Comparison of ENCODE assay signal across 9 mouse cellular contexts in genomic region chr12:8547357-8547756, GRCm38 (mm10). TPM values are rescaled to one million over a fixed set of nuclear protein-coding genes. Genes with fewer than 3 reads are reported as not detected.
DNase-seq lines count a peak whose midpoint lies in the region; ATAC-seq and TF ChIP-seq lines count a peak whose summit lies in the region.
"Had no signal": no experiment of that assay in that cellular context is flagged by ENCODE, and none has a peak within 500 bp of the region (broad histone marks: within the 10 kb centered on the region; RNA-seq: fewer than 3 reads in every experiment).

No protein-coding gene starts in this region.

- no peaks in the 10 kb centered on the region for H3K36me3 ChIP-seq in C2C12 (ENCODE audit: control insufficient read depth, insufficient read depth)
- no peaks in the 10 kb centered on the region for H3K36me3 ChIP-seq in heart, embryonic 11.5 days (ENCODE audit: control insufficient read depth, insufficient read depth, low read length)
- H3K36me3 ChIP-seq in kidney, embryonic 16.5 days (ENCODE audit: insufficient read depth, low read length): no peaks in the 10 kb centered on the region
- no peaks in the 10 kb centered on the region for H3K36me3 ChIP-seq in liver, embryonic 11.5 days (ENCODE audit: control insufficient read depth, insufficient read depth, low read length)
- H3K36me3 ChIP-seq: embryonic facial prominence, embryonic 12.5 days had no signal

- no peaks in the 10 kb centered on the region for H3K4me1 ChIP-seq in bone marrow, adult 2 months (ENCODE audit: control insufficient read depth, insufficient read depth, low read length)
- H3K4me1 ChIP-seq in heart, embryonic 11.5 days (ENCODE audit: control insufficient read depth, insufficient read depth, low read length): no peaks in the 10 kb centered on the region
- no peaks in the 10 kb centered on the region for H3K4me1 ChIP-seq in kidney, embryonic 16.5 days (ENCODE audit: insufficient read depth, low read length)
- H3K4me1 ChIP-seq in liver, embryonic 11.5 days (replicated peaks; ENCODE audit: control insufficient read depth, insufficient read depth, low read length): no peaks in the 10 kb centered on the region; the same call in 1 of the 2 replicates
- H3K4me1 ChIP-seq: embryonic facial prominence, embryonic 12.5 days had no signal

- no peaks in the 10 kb centered on the region for H3K79me2 ChIP-seq in C2C12 (ENCODE audit: control insufficient read depth, insufficient read depth)

- H3K9me3 ChIP-seq in heart, embryonic 11.5 days (replicated peaks; ENCODE audit: control insufficient read depth, low read length): no peaks in the 10 kb centered on the region
- no peaks in the 10 kb centered on the region for H3K9me3 ChIP-seq in kidney, embryonic 16.5 days (ENCODE audit: low read length)
- H3K9me3 ChIP-seq in liver, embryonic 11.5 days (ENCODE audit: control insufficient read depth, low read length): no peaks in the 10 kb centered on the region
- H3K9me3 ChIP-seq: embryonic facial prominence, embryonic 12.5 days had no signal

- TF ChIP-seq CTCF in C2C12 (IDR thresholded peaks at IDR 0.05; ENCODE audit: control insufficient read depth, insufficient read depth, insufficient read length): peak; percentile 96
- peak; percentile 100 for TF ChIP-seq CTCF in bone marrow, adult 2 months (IDR thresholded peaks at IDR 0.05; ENCODE audit: control insufficient read depth, insufficient read depth, low read length)

- no peak overlapping the region for H3K9ac ChIP-seq in heart, embryonic 11.5 days (ENCODE audit: low read depth, low read length)
- H3K9ac ChIP-seq in kidney, embryonic 16.5 days (replicated peaks; ENCODE audit: low read length): no peak overlapping the region
- H3K9ac ChIP-seq in liver, embryonic 11.5 days (ENCODE audit: low read depth, low read length): no peak overlapping the region
- H3K9ac ChIP-seq: embryonic facial prominence, embryonic 12.5 days had no signal

- no peak overlapping the region for H3K27ac ChIP-seq in bone marrow, adult 2 months (ENCODE audit: control insufficient read depth, insufficient read depth, low read depth, low read length, poor library complexity)
- no peak overlapping the region for H3K27ac ChIP-seq in heart, embryonic 11.5 days (ENCODE audit: low read depth, low read length)
- H3K27ac ChIP-seq in kidney, embryonic 16.5 days (ENCODE audit: low read length): no peak overlapping the region
- no peak overlapping the region for H3K27ac ChIP-seq in liver, embryonic 11.5 days (ENCODE audit: low read depth, low read length)
- H3K27ac ChIP-seq: embryonic facial prominence, embryonic 12.5 days had no signal

- 19% methylated on average over 11 of the region's 11 CpGs for WGBS in bone marrow, adult 2 months
- WGBS in heart, embryonic 11.5 days (ENCODE audit: insufficient replicate concordance): 13% methylated on average over 11 of the region's 11 CpGs
- 15% methylated on average over 11 of the region's 11 CpGs for WGBS in kidney, embryonic 16.5 days
- WGBS in liver, embryonic 11.5 days: 14% methylated on average over 11 of the region's 11 CpGs

- DNase-seq in liver, embryonic 11.5 days (ENCODE audit: low spot score): peak; percentile 75
- peak; percentile 55 to 73 for DNase-seq in spleen, postnatal 4 days (ENCODE audit: low spot score in 2 of 2)

- TF ChIP-seq POLR2A in bone marrow, adult 2 months (IDR thresholded peaks at IDR 0.05; ENCODE audit: borderline replicate concordance, control insufficient read depth, low read depth, low read length): no peak

- no peak overlapping the region for H3ac ChIP-seq in C2C12 (ENCODE audit: control insufficient read depth, insufficient read length, low read depth)

- H3K79me3 ChIP-seq in C2C12 (ENCODE audit: low read depth): no peaks in the 10 kb centered on the region

- H3K27me3 ChIP-seq in C2C12 (ENCODE audit: control insufficient read depth, insufficient read depth, insufficient read length): no peaks in the 10 kb centered on the region
- no peaks in the 10 kb centered on the region for H3K27me3 ChIP-seq in heart, embryonic 11.5 days (ENCODE audit: control insufficient read depth, insufficient read depth, low read length)
- no peaks in the 10 kb centered on the region for H3K27me3 ChIP-seq in kidney, embryonic 16.5 days (ENCODE audit: insufficient read depth, low read length)
- H3K27me3 ChIP-seq in liver, embryonic 11.5 days (replicated peaks; ENCODE audit: control insufficient read depth, insufficient read depth, low read length): no peaks in the 10 kb centered on the region
- H3K27me3 ChIP-seq: embryonic facial prominence, embryonic 12.5 days had no signal

- H3K4me3 ChIP-seq in C2C12 (ENCODE audit: insufficient read depth, poor library complexity, severe bottlenecking): no peak overlapping the region
- no peak overlapping the region for H3K4me3 ChIP-seq in bone marrow, adult 2 months (replicated peaks; ENCODE audit: control insufficient read depth, low read depth, low read length)
- no peak overlapping the region for H3K4me3 ChIP-seq in heart, embryonic 11.5 days (ENCODE audit: low read depth, low read length)
- H3K4me3 ChIP-seq in kidney, embryonic 16.5 days (ENCODE audit: low read length): no peak overlapping the region
- H3K4me3 ChIP-seq in liver, embryonic 11.5 days (ENCODE audit: low read depth, low read length): no peak overlapping the region
- H3K4me3 ChIP-seq: embryonic facial prominence, embryonic 12.5 days had no signal

- ATAC-seq in erythroblast, adult 5-6 weeks (replicated peaks; ENCODE audit: low FRiP score, poor library complexity, severe bottlenecking): peak; percentile 80
- 0 out of 2 replicates have a peak, but pooled peaks have one; percentile 26 for ATAC-seq in heart, embryonic 11.5 days (replicated peaks; ENCODE audit: insufficient number of reproducible peaks, low FRiP score, low TSS enrichment)
- peak; percentile 83; the same call in 1 of the 2 replicates for ATAC-seq in kidney, embryonic 16.5 days (ENCODE audit: low FRiP score, low TSS enrichment)
- ATAC-seq in liver, embryonic 11.5 days (replicated peaks; ENCODE audit: low FRiP score): peak; percentile 68
- peak; percentile 94 for ATAC-seq in monocyte, adult 5-6 weeks (replicated peaks; ENCODE audit: insufficient number of reproducible peaks, low FRiP score, low TSS enrichment, poor library complexity, severe bottlenecking)

- H3K4me2 ChIP-seq in heart, embryonic 11.5 days: no peak overlapping the region
- no peak overlapping the region for H3K4me2 ChIP-seq in kidney, embryonic 16.5 days (replicated peaks; ENCODE audit: low read depth, low read length)
- no peak overlapping the region for H3K4me2 ChIP-seq in liver, embryonic 11.5 days
- H3K4me2 ChIP-seq: embryonic facial prominence, embryonic 12.5 days had no signal

TF ChIP-seq in C2C12, 6 proteins besides CTCF, POLR2A, EP300 and RAD21:
- TF ChIP-seq MYOD1 (IDR thresholded peaks at IDR 0.05; ENCODE audit: control insufficient read depth, insufficient read length, low read depth) (no peak), MYOG (IDR thresholded peaks at IDR 0.05; ENCODE audit: control insufficient read depth, extremely low read depth, insufficient read length) (no peak), FOSL1 (IDR thresholded peaks at IDR 0.05; ENCODE audit: insufficient read depth, low read length, poor library complexity, severe bottlenecking) (no peak), CEBPB (IDR thresholded peaks at IDR 0.05; ENCODE audit: low read depth) (no peak), MAX (IDR thresholded peaks at IDR 0.05) (no peak), USF1 (IDR thresholded peaks at IDR 0.05; ENCODE audit: low read depth) (no peak)

RNA-seq across cellular contexts. Expression of gene Rhob, which starts 47.5 kb away (rescaled TPM):
- polyA plus RNA-seq in C2C12 (2012; fragmentation: generic; extraction: Trizol): 130 TPM
- polyA plus RNA-seq in bone marrow, adult 2 months (2011; ENCODE audit: insufficient read depth, insufficient read length, low replicate concordance, missing spikeins): 22.7 and 34.2 TPM in 2 replicates
- total RNA-seq in erythroblast, adult 5-6 weeks (2015; ENCODE audit: low replicate concordance): 27.4 and 31.9 TPM in 2 replicates
- 8.9 and 9.7 TPM in 2 replicates for total RNA-seq in erythroblast, adult 5-6 weeks (2017; ENCODE audit: low replicate concordance)
- polyA plus RNA-seq in heart, embryonic 11.5 days (2014; fragmentation: Nextera tagmentation; extraction: Ambion mirVana): 54.8 and 57.2 TPM in 2 replicates
- 39.8 and 40.1 TPM in 2 replicates for polyA plus RNA-seq in kidney, embryonic 16.5 days (2015; fragmentation: Nextera tagmentation; extraction: Ambion mirVana)
- polyA plus RNA-seq in liver, embryonic 11.5 days (2014; fragmentation: Nextera tagmentation; extraction: Ambion mirVana): 19.5 and 23.2 TPM in 2 replicates
- 45.8 to 134 TPM (median 53.2 TPM) in 3 replicates for total RNA-seq in monocyte, adult 5-6 weeks (2017)

RNA-seq across cellular contexts. Expression of gene Slc7a15, which starts 51.5 kb away (rescaled TPM):
- polyA plus RNA-seq in C2C12 (2012; fragmentation: generic; extraction: Trizol): not detected
- not detected in 2 replicates for polyA plus RNA-seq in bone marrow, adult 2 months (2011; ENCODE audit: insufficient read depth, insufficient read length, low replicate concordance, missing spikeins)
- not detected in 2 replicates for total RNA-seq in erythroblast, adult 5-6 weeks (2015; ENCODE audit: low replicate concordance)
- not detected in 2 replicates for total RNA-seq in erythroblast, adult 5-6 weeks (2017; ENCODE audit: low replicate concordance)
- not detected in 2 replicates for polyA plus RNA-seq in heart, embryonic 11.5 days (2014; fragmentation: Nextera tagmentation; extraction: Ambion mirVana)
- polyA plus RNA-seq in kidney, embryonic 16.5 days (2015; fragmentation: Nextera tagmentation; extraction: Ambion mirVana): not detected in 2 replicates
- not detected in 2 replicates for polyA plus RNA-seq in liver, embryonic 11.5 days (2014; fragmentation: Nextera tagmentation; extraction: Ambion mirVana)
- not detected in 3 replicates for total RNA-seq in monocyte, adult 5-6 weeks (2017)
- polyA plus RNA-seq: embryonic facial prominence, embryonic 12.5 days had no signal

Comparison
In these comparisons a context has a peak if more than half of its experiments do, and no peak if none do; other contexts are left out.
1. ATAC-seq: peak in every context shown above with its lines; median percentile 94 in monocyte, adult 5-6 weeks; 83 in kidney, embryonic 16.5 days; 80 in erythroblast, adult 5-6 weeks; 68 in liver, embryonic 11.5 days; 26 in heart, embryonic 11.5 days.